Mouse (Mus musculus): ENCODE measurements around the gene Srrt. TPM values are rescaled to one million over a fixed set of nuclear protein-coding genes. Genes with fewer than 3 reads are reported as not detected.
A peak's percentile ranks its signal among the peaks of the same experiment; 100 is the strongest.
"Not testable (repeated sequence)": the region's sequence is repeated elsewhere in the genome, so short reads cannot be mapped to it uniquely, and the experiment has no call there.

The Srrt gene
- total RNA-seq, 1 experiment from 2014 or later, result 326 TPM

DNA sequence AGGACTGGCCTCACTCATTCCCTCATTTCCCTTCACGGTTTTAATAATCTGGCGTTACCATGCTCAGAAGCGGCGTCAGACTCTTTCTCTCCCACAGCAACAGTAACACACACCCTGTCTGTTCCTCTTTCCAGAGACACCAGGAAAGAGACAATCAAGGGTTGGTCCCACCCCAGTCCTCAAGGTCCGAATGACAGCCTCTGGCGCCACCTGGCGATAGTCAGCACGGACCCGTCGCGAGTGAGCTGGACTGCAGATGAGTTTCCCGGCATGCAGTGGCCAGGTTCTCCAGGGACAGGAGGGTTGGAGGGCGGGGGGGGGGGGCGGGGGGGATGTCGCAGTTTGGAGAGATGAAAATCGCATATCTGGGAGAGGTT is 20.8 kb downstream of the Srrt start:
- peak; percentile 83 for ATAC-seq (ENCODE audit: extremely low read depth, insufficient number of reproducible peaks, low FRiP score, poor library complexity, severe bottlenecking)

- ATAC-seq (ENCODE audit: extremely low read depth, insufficient number of reproducible peaks, low FRiP score, poor library complexity, severe bottlenecking), result no peak
These were observed 21.5 kb downstream of the Srrt start for GRCm38 (mm10) chr5:137285986-137286385.

DNA sequence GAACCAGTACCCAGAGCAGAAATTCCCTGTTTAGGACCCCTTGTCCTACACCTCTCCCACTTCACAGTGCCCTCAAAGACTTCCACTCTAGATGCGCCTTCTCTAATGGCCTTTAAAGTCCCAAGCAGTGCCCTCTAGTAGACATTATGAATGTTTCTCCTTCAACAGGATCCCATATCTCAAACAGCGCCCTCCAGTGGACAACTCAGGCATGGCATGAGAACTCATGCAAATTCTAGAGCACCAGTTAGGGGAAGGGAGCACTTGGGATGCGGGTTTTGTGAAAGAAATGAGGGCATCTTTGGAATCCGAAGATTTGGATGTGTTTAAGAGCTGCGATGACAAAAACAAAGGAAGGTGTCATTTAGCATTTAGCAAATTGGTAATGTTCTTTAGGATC is 22.4 kb downstream of the Srrt start:
- 0 out of 2 replicates have a peak, but pooled peaks have one; percentile 16 for ATAC-seq (ENCODE audit: extremely low read depth, insufficient number of reproducible peaks, low FRiP score, poor library complexity, severe bottlenecking)

GRCm38 (mm10) chr5:137284411-137284810 is 23.1 kb downstream of the Srrt start:
- not testable (repeated sequence) for ATAC-seq (ENCODE audit: extremely low read depth, insufficient number of reproducible peaks, low FRiP score, poor library complexity, severe bottlenecking)

DNA sequence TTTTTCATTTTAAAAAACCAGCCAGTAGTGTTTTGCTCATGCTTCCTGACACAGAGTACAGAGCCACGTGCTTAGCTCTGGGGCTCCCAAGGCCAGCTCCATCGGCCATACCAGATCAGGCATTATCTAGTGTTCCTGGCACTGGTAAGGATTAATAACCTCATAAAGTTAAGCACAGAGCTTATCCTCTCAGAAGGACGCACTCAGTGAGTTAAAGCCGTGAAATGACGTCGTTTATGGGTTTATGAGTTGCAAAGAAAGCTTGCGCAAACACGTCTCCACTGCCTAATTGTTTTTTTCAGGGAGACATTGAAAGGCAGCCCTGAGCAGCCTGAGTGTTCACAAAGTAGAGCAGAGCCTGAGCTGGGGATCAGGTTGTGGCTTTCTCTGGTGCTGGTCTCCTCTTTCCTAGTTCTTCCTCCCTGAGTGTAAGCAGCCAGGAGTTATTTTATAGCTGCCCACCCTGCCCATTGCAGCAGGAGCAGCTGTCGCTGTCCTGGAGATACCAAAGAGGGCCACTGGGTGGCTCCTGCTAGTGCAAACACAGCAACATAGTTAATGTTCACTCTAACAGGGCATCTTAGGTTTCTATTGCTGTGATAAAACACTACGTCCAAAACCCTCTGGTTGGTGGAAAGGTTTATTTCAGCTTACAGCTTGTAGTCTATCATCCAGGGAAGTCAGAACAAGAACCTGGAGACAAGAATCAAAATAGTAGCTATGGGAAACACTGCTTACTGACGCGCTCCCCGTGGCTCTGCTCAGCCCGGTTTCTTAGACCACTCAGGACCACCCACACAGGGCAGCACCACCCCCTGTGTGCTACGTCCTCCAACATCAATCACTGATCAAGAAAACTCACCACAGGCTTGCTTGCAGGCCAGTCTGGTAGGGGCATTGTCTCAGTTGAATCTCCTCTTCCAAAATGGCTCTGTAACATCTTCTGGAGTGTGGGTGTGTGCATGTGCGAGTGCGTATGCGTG is 29.8 kb downstream of the Srrt start:
- ATAC-seq (ENCODE audit: extremely low read depth, insufficient number of reproducible peaks, low FRiP score, poor library complexity, severe bottlenecking), result peak; percentile 18; the same call in 1 of the 2 replicates

DNA sequence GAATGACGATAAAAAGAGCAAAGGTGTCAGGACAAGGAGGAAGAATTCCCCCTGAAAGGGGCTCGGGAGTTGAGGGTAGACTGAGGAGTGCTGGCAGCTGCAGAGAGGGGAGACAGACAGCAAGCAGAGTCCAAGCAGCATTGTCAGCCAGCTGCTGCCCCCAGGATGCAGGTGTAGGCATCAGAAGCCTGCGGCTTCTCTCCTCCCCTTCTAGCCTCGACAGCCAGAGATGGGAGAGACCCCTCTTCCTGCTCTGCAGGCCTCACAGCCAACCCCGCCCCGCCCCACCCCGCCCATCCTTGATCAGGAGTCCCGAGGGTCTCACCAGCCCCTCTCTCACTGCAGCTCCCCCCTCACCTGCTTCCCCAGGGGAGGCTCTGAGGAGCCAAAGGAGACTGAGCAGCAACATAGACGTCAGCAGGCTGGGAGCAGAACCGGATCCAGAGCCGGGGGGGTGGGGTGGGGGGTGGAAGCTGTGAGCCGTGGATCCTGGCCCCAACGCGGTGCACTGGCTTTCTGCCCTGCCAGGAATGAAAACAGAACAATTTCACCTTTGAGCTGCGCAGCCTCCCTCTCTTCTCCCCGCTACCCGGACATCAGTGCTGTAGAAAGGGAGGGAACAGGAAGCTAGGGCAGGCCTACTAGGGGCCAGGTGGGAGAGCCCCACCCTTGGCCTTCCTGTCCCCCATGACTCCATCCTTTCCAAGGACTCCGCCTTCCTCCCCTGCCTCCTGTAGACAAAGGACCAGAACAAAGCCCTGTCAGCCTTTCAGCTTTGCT is 39.2 kb downstream of the Srrt start:
- ATAC-seq (ENCODE audit: extremely low read depth, insufficient number of reproducible peaks, low FRiP score, poor library complexity, severe bottlenecking), result 0 out of 2 replicates have a peak, but pooled peaks have one; percentile 2

GRCm38 (mm10) chr5:137264787-137265186 is 42.7 kb downstream of the Srrt start:
- peak; percentile 14; the same call in 1 of the 2 replicates for ATAC-seq (ENCODE audit: extremely low read depth, insufficient number of reproducible peaks, low FRiP score, poor library complexity, severe bottlenecking)

- ATAC-seq (ENCODE audit: extremely low read depth, insufficient number of reproducible peaks, low FRiP score, poor library complexity, severe bottlenecking), result peak; percentile 82
These were observed 43.4 kb downstream of the Srrt start for GRCm38 (mm10) chr5:137263897-137264720.

Other genes starting within 250 kb of the Srrt start
- not detected in 2 replicates for gene Serpine1, start 235.4 kb downstream of the Srrt start, total RNA-seq (2017)
- gene Trim56, start 191.5 kb downstream of the Srrt start, total RNA-seq (2017), result 69.9 and 79.3 TPM in 2 replicates
- not detected in 2 replicates for gene Muc3, start 158.4 kb downstream of the Srrt start, total RNA-seq (2017)
- gene Muc3a, start 95.3 kb downstream of the Srrt start, total RNA-seq (2017), result 0.58 and 2.3 TPM in 2 replicates
- 0.25 and 0.47 TPM in 2 replicates for gene Ache, start 20.2 kb downstream of the Srrt start, total RNA-seq (2017)
- gene Ufsp1, start 13.0 kb downstream of the Srrt start, total RNA-seq (2017), result 3.8 and 4.2 TPM in 2 replicates
- 5.5 and 7.1 TPM in 2 replicates for gene Trip6, start 6.7 kb upstream of the Srrt start, total RNA-seq (2017)
- 38.5 and 44.8 TPM in 2 replicates for gene Slc12a9, start 25.9 kb upstream of the Srrt start, total RNA-seq (2017)
- gene Ephb4, start 42.4 kb upstream of the Srrt start, total RNA-seq (2017), result not detected in 2 replicates
- gene Zan, start 169.4 kb upstream of the Srrt start, total RNA-seq (2017), result not detected in 2 replicates
- 16.0 and 20.0 TPM in 2 replicates for gene Pop7, start 194.8 kb upstream of the Srrt start, total RNA-seq (2017)
- 32.0 and 37.7 TPM in 2 replicates for gene Gigyf1, start 210.9 kb upstream of the Srrt start, total RNA-seq (2017)
- not detected in 2 replicates for gene Epo, start 225.6 kb upstream of the Srrt start, total RNA-seq (2017)
- 428 and 434 TPM in 2 replicates for gene Gnb2, start 225.8 kb upstream of the Srrt start, total RNA-seq (2017)
- 0.37 TPM in 1 of 2 replicates, not detected in the other for gene Actl6b, start 245.8 kb upstream of the Srrt start, total RNA-seq (2017)

Measured in neutrophil, adult 5-6 weeks (primary cell).